Mouse (Mus musculus) ovary, postnatal 14 days (tissue): ENCODE data around the gene Scube3.

Source experiments
- DNase-seq: peaks from one replicate; pipeline ENCODE4 v3.0.0; 2022; ENCODE audit warnings: low spot score

The Scube3 gene

GRCm38 (mm10) chr17:28141771-28142699, at the start of gene Scube3:
Scube3 (plus strand) TSS chr17:28142141.
- no peak for DNase-seq

- no peak for DNase-seq
Measured at GRCm38 (mm10) chr17:28092297-28092696, 49.6 kb upstream of the Scube3 start.

- no peak for DNase-seq
Measured at GRCm38 (mm10) chr17:28093837-28094236, 48.1 kb upstream of the Scube3 start.

- DNase-seq, result no peak
Measured at GRCm38 (mm10) chr17:28096418-28096817, 45.5 kb upstream of the Scube3 start.

GRCm38 (mm10) chr17:28097308-28097707, 44.6 kb upstream of the Scube3 start:
- DNase-seq, result no peak

GRCm38 (mm10) chr17:28099086-28099485, 42.9 kb upstream of the Scube3 start:
- no peak for DNase-seq

GRCm38 (mm10) chr17:28100669-28101068, 41.3 kb upstream of the Scube3 start:
- no peak for DNase-seq

GRCm38 (mm10) chr17:28101284-28101887, 40.6 kb upstream of the Scube3 start:
- no peak for DNase-seq

GRCm38 (mm10) chr17:28101902-28102319, 40.0 kb upstream of the Scube3 start:
- DNase-seq, result no peak

- DNase-seq, result no peak
Measured at GRCm38 (mm10) chr17:28104416-28104815, 37.5 kb upstream of the Scube3 start.

GRCm38 (mm10) chr17:28106352-28106751, 35.6 kb upstream of the Scube3 start:
- no peak for DNase-seq

GRCm38 (mm10) chr17:28107275-28107674, 34.7 kb upstream of the Scube3 start:
- no peak for DNase-seq

- no peak for DNase-seq
Measured at GRCm38 (mm10) chr17:28112266-28112665, 29.7 kb upstream of the Scube3 start.

GRCm38 (mm10) chr17:28116335-28116734, 25.6 kb upstream of the Scube3 start:
- no peak for DNase-seq

- DNase-seq, result no peak
Measured at GRCm38 (mm10) chr17:28117451-28118209, 24.3 kb upstream of the Scube3 start.

GRCm38 (mm10) chr17:28120460-28120859, 21.5 kb upstream of the Scube3 start:
- DNase-seq, result no peak

GRCm38 (mm10) chr17:28122949-28123348, 19.0 kb upstream of the Scube3 start:
- no peak for DNase-seq

GRCm38 (mm10) chr17:28123627-28124026, 18.3 kb upstream of the Scube3 start:
- no peak for DNase-seq

GRCm38 (mm10) chr17:28124368-28124767, 17.6 kb upstream of the Scube3 start:
- no peak for DNase-seq

- no peak for DNase-seq
Measured at GRCm38 (mm10) chr17:28129796-28130195, 12.1 kb upstream of the Scube3 start.

- no peak for DNase-seq
Measured at GRCm38 (mm10) chr17:28130391-28131125, 11.4 kb upstream of the Scube3 start.

- DNase-seq, result no peak
Measured at GRCm38 (mm10) chr17:28131156-28131555, 10.8 kb upstream of the Scube3 start.
